Mouse (Mus musculus) kidney, embryonic 16.5 days (tissue): ENCODE data around the gene Hook2. TPM values are rescaled to one million over a fixed set of nuclear protein-coding genes. Genes with fewer than 3 reads are reported as not detected.

Experiments used
- ATAC-seq: fragments of 200-750 bp; cut with Nextera tagmentation; 2 replicates; pipeline ENCODE4 v1.8.0; 2017; ENCODE audit warnings: moderate TSS enrichment; ENCODE audit not compliant: low FRiP score, low TSS enrichment
- H3K27ac ChIP-seq: fragments of 300-500 bp; sonication (generic); 2 replicates; pipeline ENCODE4 v1.5.1; 2014; ENCODE audit warnings: low read length
- H3K27me3 ChIP-seq: fragments of 300-500 bp; sonication (generic); 2 replicates; pipeline ENCODE4 v1.6.1; 2014; ENCODE audit warnings: low read length, control low read depth, mixed read lengths; ENCODE audit not compliant: insufficient read depth
- H3K36me3 ChIP-seq: fragments of 300-500 bp; sonication (generic); 2 replicates; pipeline ENCODE4 v1.6.1; 2014; ENCODE audit warnings: low read length, control low read depth, mixed read lengths; ENCODE audit not compliant: insufficient read depth
- H3K4me1 ChIP-seq: fragments of 300-500 bp; sonication (generic); 2 replicates; pipeline ENCODE4 v1.6.1; 2014; ENCODE audit warnings: low read length, control low read depth, mixed read lengths; ENCODE audit not compliant: insufficient read depth
- H3K4me2 ChIP-seq: fragments of 300-500 bp; sonication (generic); replicated peaks from 2 replicates; pipeline ENCODE4 v1.6.1; 2014; ENCODE audit warnings: low read depth, low read length
- H3K4me3 ChIP-seq: fragments of 300-500 bp; sonication (generic); 2 replicates; pipeline ENCODE4 v1.5.1; 2014; ENCODE audit warnings: mild to moderate bottlenecking, low read length
- H3K9ac ChIP-seq: fragments of 300-500 bp; sonication (generic); replicated peaks from 2 replicates; pipeline ENCODE4 v1.6.1; 2014; ENCODE audit warnings: low read length
- H3K9me3 ChIP-seq: fragments of 300-500 bp; sonication (generic); 2 replicates; pipeline ENCODE4 v1.6.1; 2016; ENCODE audit warnings: low read length, control low read depth
- WGBS: fragments of 180-500 bp; shearing (Covaris S2); extraction: QIAGEN DNeasy Blood & Tissue Kit; methylation state at CpG from one replicate; pipeline ENCODE4 v1.1.7; 2014; 5-methylcytosine and 5-hydroxymethylcytosine counted together
- polyA plus RNA-seq: library from polyadenylated mRNA; unstranded; fragments of >200 nt; fragmentation: Nextera tagmentation; extraction: Ambion mirVana; gene quantifications from 2 replicates; pipeline ENCODE4 v1.2.1, GENCODE M21; 2015

Gene Hook2
- polyA plus RNA-seq, 1 experiment from 2014 or later: 34.8 TPM

DNA sequence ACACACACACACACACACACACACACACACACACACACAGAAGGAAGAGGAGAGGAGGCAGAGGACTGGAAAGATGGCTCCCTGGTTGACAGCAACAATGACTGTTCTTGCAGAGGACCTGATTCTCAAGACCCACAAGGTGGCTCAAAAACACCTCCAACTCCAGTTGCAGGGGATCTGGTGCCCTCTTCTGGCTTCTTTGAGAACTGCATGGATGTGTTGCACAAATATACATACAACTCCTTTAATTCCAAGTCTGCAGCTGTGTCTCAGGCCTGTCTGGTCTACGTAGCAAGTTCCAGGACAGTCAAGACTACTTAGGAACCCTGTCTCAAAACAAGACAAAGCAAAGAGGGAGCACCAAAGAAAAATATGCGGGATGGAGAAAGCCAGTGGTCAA is 33.6 kb upstream of the Hook2 start:
- peaks cover 9% of the 10 kb centered on the region; the same call in 1 of the 2 replicates for H3K27me3 ChIP-seq
- peaks cover 23% of the 10 kb centered on the region; the same call in 1 of the 2 replicates for H3K36me3 ChIP-seq
- no peak overlapping the region for H3K27ac ChIP-seq
- no peaks in the 10 kb centered on the region for H3K9me3 ChIP-seq
- H3K4me3 ChIP-seq: no peak overlapping the region
- H3K4me1 ChIP-seq: no peaks in the 10 kb centered on the region
- H3K4me2 ChIP-seq: no peak overlapping the region
- H3K9ac ChIP-seq: no peak overlapping the region
- WGBS: 51% methylated on average over 2 of the region's 2 CpGs
- ATAC-seq: no peak

GRCm38 (mm10) chr8:84959811-84960210 is 30.6 kb upstream of the Hook2 start:
- H3K27ac ChIP-seq: no peak overlapping the region
- H3K4me1 ChIP-seq: peaks cover under 1% of the 10 kb centered on the region
- H3K4me2 ChIP-seq: no peak overlapping the region
- no peak overlapping the region for H3K4me3 ChIP-seq
- H3K9me3 ChIP-seq: no peaks in the 10 kb centered on the region
- WGBS: 89% methylated on average over 7 of the region's 7 CpGs
- ATAC-seq: no peak
- no peak overlapping the region for H3K9ac ChIP-seq
- peaks cover 23% of the 10 kb centered on the region; the same call in 1 of the 2 replicates for H3K36me3 ChIP-seq
- H3K27me3 ChIP-seq: no peaks in the 10 kb centered on the region

- H3K9ac ChIP-seq: no peak overlapping the region
- H3K27me3 ChIP-seq: no peaks in the 10 kb centered on the region
- H3K4me3 ChIP-seq: no peak overlapping the region
- H3K36me3 ChIP-seq: peaks cover 9% of the 10 kb centered on the region; the same call in 1 of the 2 replicates
- H3K4me2 ChIP-seq: no peak overlapping the region
- H3K9me3 ChIP-seq: no peaks in the 10 kb centered on the region
- no peak overlapping the region for H3K27ac ChIP-seq
- WGBS: 89% methylated on average over 4 of the region's 4 CpGs
- ATAC-seq: no peak
- H3K4me1 ChIP-seq: peaks cover 22% of the 10 kb centered on the region
Observed at GRCm38 (mm10) chr8:84963952-84964351, 26.5 kb upstream of the Hook2 start.

DNA sequence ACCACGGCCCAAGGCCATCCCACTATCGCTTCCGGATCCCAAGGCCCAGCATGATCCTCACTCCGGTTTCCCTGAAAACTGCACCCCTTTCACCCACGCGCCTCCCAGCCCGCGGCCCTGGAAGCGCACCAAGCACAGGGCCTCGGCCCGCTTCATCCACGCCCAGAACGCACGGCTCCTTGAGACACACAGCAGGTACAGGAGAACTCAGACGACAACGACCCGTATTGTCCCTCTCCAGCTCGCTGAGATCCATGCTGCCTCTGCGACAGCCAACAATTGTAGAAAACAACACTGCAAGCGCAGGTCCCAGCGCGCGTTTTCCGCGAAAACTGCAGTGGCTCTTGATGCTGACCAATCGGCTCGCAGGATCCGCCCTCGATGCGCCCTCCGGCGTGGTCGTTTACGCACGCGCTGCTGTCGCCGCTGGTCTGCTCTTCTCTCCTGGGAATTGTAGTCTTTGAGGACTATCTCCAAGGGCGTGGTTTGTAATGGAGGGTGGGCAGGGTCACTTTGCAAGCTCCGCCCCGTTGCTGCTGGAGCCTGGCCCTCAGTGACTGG is 24.6 kb upstream of the Hook2 start:
- Histone ChIP-seq H3K9me3 (no peaks in the 10 kb centered on the region), H3K36me3 (peaks cover 3% of the 10 kb centered on the region; the same call in 1 of the 2 replicates), H3K4me2 (peak overlapping the region; percentile 90), H3K4me3 (peak overlapping the region; percentile 64), H3K27ac (peak overlapping the region; percentile 67), H3K27me3 (no peaks in the 10 kb centered on the region), H3K9ac (peak overlapping the region; percentile 70), H3K4me1 (peaks cover 28% of the 10 kb centered on the region)
- ATAC-seq: peak; percentile 89
- WGBS: under 1% methylated on average over 41 of the region's 41 CpGs

GRCm38 (mm10) chr8:84966603-84967002 is 23.8 kb upstream of the Hook2 start:
- Histone ChIP-seq H3K36me3 (peaks cover 9% of the 10 kb centered on the region), H3K27ac (peak overlapping the region; percentile 25; the same call in 1 of the 2 replicates), H3K9me3 (no peaks in the 10 kb centered on the region), H3K4me2 (no peak overlapping the region), H3K9ac (no peak overlapping the region), H3K4me1 (peaks cover 33% of the 10 kb centered on the region), H3K4me3 (no peak overlapping the region), H3K27me3 (no peaks in the 10 kb centered on the region)
- 39% methylated on average over 3 of the region's 3 CpGs for WGBS
- ATAC-seq: 0 out of 2 replicates have a peak, but pooled peaks have one; percentile 1

DNA sequence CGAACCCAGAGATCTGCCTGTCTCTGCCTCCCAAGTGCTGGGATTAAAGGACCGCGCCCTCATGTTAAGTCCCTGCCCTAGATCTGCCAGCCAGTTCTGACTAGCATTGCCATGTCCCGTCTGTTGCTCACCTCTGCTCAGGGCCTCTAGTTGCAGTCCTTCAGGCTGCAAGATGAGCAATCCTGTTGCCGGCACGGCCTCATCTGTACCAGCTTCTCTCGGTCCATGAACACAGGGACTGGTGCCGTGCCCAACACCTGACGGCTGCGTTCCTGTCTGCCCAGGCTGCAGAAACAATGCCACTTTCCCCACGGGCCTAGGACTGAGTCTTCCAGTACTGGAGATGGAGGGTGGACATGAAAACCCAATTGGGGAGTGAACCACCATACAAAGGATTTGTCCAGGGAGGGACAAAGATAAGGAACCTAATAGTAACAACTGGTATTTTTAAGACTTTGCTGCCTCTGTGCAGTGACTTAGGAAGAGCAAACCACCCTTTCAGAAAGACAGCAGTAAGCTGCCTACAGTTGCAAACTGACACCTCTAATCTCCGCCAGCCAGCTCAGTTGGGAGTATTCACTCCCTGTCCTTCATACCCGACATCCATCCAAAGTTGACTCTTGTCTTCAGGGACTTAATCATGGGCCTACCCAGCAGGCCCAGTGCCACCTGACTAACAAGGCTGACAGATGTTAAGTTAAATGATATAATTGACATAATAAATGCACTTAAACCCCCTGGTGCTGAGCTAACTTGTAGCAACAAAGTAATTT is 22.7 kb upstream of the Hook2 start:
- Histone ChIP-seq H3K27ac (no peak overlapping the region), H3K36me3 (peaks cover 18% of the 10 kb centered on the region), H3K4me1 (peaks cover 33% of the 10 kb centered on the region), H3K9me3 (no peaks in the 10 kb centered on the region), H3K27me3 (no peaks in the 10 kb centered on the region), H3K9ac (no peak overlapping the region), H3K4me2 (no peak overlapping the region), H3K4me3 (no peak overlapping the region)
- WGBS: 88% methylated on average over 13 of the region's 13 CpGs
- ATAC-seq: no peak

DNA sequence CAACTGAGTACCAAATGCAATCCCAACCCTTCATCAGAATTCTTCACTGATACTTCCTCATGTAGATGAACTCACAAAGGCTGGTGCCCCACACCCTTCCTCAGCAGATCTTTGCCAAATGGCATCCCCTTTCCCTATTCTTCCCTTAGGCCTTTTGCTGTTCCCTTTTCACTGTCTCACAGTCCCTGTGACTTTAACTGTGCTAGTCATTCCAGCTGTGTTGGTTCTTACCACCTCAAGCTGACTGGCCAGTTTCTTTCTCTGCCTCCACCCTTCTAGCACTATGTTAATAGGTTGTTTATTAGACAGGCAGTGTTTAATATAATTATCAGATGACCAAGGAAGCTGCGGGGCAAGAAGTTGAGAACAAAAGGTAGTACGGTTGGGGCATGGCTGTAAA is 21.8 kb upstream of the Hook2 start:
- Histone ChIP-seq H3K36me3 (peaks cover 25% of the 10 kb centered on the region), H3K9me3 (no peaks in the 10 kb centered on the region), H3K4me1 (peaks cover 33% of the 10 kb centered on the region), H3K27me3 (no peaks in the 10 kb centered on the region), H3K27ac (peak overlapping the region; percentile 89), H3K9ac (peak overlapping the region; percentile 75), H3K4me3 (peak overlapping the region; percentile 57), H3K4me2 (peak overlapping the region; percentile 82)
- WGBS: 9% methylated on average over 2 of the region's 2 CpGs
- no peak for ATAC-seq

DNA sequence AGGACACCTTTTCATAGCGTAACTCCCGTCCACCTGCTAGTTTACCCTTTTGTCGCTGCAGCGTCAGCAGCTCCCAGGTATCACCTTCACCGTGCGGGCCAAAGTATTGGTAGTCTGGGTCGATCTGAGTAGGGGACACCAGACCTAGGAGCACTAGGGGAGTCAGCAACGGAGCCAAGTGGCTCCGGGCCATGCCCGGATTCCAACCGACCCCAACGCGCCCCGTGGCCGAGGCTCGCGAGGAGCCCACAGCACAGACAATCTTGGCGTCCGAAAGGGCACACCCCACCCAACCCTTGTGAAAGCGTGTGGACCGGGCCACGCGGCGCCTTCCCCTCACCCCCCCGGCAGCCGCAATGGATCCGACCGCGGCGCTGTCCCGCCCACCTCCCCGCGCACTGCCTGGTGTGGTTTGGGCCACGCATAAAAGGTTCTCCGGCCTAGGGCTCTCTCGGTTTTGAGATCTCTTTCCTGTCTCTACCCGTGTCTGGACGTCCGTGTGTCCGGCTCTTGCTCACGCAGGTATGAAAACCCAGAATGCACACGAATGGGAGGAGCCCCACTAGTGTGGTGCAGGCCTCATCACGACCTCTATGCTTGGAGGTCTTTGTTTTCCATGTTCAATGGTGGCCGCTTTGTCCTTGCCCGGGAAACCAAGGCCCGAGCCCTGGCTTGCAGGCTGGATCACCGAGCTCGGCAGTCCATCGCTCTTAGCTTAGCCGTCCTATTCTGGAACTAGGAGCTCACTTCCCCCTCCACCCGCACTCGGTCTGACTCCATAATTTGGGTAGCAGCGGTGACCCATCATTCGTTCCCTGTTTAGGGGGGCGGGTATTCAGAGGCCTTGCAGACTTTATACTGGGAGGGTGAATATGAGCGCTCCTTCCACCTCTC is 20.9 kb upstream of the Hook2 start, which contains the start of the genes Gm49661, Prdx2 and Rnaseh2a:
Gene Gm49661, minus strand, starts transcription at position 193 of the 894 bp plus-strand sequence.
Gene Prdx2, plus strand, starts transcription at position 347 of the 894 bp plus-strand sequence.
Gene Rnaseh2a, minus strand, starts transcription at position 527 of the 894 bp plus-strand sequence.
- WGBS: under 1% methylated on average over 56 of the region's 56 CpGs
- peak within 1 kb of the TSS; percentile 89 for H3K27ac ChIP-seq
- H3K27me3 ChIP-seq: no peaks in the 10 kb centered on the region
- peak within 1 kb of the TSS; percentile 82 for H3K4me2 ChIP-seq
- peaks cover 32% of the 10 kb centered on the region for H3K36me3 ChIP-seq
- peak within 1 kb of the TSS; percentile 57 for H3K4me3 ChIP-seq
- H3K9ac ChIP-seq: peak within 1 kb of the TSS; percentile 75
- H3K4me1 ChIP-seq: peaks cover 37% of the 10 kb centered on the region
- H3K9me3 ChIP-seq: no peaks in the 10 kb centered on the region
- ATAC-seq: peak; percentile 72

DNA sequence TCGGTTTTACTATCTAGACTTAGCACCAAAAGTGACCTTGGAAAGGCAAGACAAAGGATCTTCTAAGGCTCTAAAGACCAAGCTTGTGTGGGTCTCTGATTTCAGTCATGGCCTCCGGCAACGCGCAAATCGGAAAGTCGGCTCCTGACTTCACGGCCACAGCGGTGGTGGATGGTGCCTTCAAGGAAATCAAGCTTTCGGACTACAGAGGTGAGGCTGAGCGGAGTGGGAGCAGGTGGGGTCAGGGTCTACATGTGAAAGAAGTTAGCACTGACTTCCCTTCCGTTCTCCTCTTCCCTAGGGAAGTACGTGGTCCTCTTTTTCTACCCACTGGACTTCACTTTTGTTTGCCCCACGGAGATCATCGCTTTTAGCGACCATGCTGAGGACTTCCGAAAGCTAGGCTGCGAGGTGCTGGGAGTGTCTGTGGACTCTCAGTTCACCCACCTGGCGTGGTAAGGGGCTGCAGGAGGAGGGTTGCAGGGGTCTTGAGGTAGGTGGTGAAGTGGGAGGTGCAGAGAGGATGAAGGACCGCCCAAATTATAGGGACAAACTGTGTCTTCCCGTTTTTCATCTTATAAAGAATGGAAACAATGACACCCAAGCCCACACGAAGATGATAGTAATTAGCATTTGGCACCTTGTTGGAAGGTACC is 20.1 kb upstream of the Hook2 start:
- H3K4me2 ChIP-seq: peak overlapping the region; percentile 82
- no peaks in the 10 kb centered on the region for H3K9me3 ChIP-seq
- peak overlapping the region; percentile 75 for H3K9ac ChIP-seq
- WGBS: 5% methylated on average over 21 of the region's 21 CpGs
- H3K27ac ChIP-seq: peak overlapping the region; percentile 89
- H3K36me3 ChIP-seq: peaks cover 36% of the 10 kb centered on the region
- H3K4me1 ChIP-seq: peaks cover 37% of the 10 kb centered on the region
- H3K4me3 ChIP-seq: peak overlapping the region; percentile 57
- no peaks in the 10 kb centered on the region for H3K27me3 ChIP-seq
- no peak for ATAC-seq
